Mouse (Mus musculus): ENCODE measurements around the gene Iqgap3.

The Iqgap3 gene

DNA sequence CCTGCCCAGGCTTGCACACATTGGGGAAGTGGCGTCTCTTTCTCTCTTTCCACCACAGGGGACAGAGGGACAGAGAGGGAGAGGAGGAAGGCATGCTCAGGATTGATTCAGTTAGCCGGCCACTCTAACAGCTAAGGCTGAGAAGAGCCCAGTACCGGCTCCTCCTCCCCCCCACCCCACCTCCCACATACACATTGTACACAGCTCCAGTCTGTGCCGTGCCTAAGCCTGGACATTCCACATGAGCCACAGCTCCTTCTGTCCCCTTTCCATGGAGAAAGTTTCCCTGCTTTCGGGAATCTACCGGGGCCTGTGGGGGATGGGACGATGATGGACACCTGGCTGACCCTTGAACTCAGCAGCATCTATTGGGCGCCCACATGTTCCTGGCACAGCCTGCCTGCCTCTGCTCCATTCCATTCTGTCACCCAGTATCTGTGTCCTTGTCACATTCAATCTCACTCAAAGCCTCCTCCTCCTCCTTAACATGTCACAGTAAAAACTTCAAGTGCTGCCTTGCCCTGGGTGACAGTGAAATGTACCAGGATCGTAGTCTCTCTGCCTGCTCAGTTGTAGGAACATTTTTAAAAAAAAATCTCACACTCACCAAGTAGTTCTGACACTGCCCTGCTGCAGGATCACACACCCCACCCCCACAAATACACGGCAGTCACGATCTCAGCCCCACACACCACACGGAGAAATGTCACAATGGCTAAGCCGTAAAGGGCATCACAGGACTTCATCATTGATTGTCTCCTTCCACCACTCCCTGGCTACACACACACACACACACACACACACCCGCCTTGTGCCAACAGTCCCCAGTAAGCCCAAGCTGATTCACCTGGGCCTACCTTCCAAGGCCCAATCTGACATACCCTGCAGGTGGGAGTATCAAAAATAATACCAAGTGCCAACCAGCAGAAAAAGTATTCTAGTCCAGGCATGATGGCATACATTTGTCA lies 39.7 kb downstream of the Iqgap3 start:
- no peak for TF ChIP-seq GATA4 (IDR thresholded peaks at IDR 0.05; ENCODE audit: insufficient replicate concordance, low read length)

DNA sequence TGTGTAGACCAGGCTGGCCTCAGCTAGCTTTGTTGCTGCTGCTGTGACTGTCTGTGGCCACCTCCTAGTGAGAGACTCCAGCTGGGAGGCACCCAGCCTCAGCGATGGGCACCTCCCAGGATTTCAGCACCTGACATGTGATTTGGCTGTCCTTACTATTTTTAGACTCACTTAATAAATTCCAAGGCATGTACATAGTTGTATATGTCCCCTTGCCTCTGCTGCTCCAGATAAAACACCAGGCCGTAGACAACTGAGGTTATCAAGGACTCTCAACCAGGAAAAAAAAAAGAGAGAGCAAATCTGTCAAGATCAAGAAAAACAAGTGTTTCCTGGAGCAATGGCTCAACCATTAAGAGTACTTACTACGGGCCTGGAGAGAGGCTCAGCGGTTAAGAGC lies 43.4 kb downstream of the Iqgap3 start:
- no peak for TF ChIP-seq GATA4 (IDR thresholded peaks at IDR 0.05; ENCODE audit: insufficient replicate concordance, low read length)

DNA sequence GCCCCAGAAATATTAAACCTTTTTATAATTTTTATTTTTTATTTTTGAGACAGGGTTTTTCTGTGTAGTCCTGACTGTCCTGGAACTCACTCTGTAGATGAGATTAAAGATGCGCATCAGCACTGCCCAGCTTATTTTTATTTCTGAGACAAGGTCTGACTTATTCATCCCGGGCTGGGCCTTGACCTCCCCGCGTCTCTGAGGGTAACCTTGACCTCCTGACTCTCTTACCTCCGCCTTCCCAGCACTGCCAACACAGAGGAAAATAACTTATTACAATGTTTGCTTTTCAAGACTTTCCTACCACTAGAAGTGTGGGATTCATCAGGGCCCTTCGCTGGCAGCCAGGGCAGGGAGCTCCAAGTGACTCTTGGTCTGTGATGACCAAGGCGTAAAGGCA lies 44.4 kb downstream of the Iqgap3 start:
- TF ChIP-seq GATA4 (IDR thresholded peaks at IDR 0.05; ENCODE audit: insufficient replicate concordance, low read length), result no peak

DNA sequence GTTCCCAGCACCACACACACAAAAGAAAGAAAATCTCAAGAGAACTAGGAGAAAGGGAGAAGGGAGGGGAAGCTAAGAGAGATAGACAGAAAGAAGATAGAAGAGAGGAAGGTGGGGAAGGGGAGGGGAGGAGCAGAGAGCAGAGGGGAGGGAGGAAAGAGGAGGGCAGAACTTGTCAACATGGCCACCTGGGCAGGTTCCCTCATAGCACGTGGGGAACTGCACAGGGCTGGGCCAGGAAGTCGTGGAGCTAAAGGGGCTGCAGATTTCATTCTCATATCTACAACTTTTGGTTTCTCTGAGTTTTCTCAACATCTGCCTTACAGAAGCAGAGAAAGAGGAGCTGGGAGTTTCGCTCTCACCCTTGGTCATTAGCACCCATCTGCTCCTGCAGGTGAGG lies 45.9 kb downstream of the Iqgap3 start:
- no peak for TF ChIP-seq GATA4 (IDR thresholded peaks at IDR 0.05; ENCODE audit: insufficient replicate concordance, low read length)

DNA sequence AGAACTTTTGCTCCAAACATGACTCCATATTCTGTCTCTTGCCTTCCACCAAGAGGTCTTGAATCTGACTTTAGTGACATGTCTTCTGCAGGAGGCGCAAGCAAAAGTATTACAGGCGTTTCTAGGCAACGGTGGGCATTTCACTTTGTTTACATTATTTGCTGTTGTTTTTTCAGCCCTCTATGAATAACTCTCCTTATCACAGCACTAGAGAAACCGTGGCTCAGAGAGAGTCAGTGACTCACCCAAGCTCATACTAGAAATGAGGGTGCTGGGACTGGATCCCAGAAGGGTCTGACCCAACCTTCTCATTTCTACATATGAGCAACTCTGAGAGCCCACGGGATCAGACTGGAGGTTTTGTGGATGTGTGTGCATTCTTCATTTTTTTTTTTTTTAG lies 46.3 kb downstream of the Iqgap3 start:
- no peak for TF ChIP-seq GATA4 (IDR thresholded peaks at IDR 0.05; ENCODE audit: insufficient replicate concordance, low read length)

DNA sequence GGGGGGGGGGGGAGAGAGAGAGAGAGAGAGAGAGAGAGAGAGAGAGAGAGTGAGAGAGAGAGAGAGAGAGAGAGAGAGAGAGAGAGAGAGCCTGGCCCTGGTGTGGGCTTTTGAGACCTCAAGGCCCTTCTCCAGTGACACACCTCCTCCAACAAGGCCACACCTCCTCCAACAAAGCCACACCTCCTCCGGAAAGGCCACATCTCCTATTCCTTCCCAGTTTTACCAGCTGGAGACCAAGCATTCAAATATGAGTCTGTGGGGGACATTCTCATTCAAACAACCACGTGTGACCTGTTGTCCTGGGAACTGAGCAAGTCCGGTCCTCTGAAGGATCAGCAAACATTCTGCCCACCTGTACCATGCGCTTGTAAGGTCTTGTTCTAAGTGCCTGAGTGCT lies 47.2 kb downstream of the Iqgap3 start:
- no peak for TF ChIP-seq GATA4 (IDR thresholded peaks at IDR 0.05; ENCODE audit: insufficient replicate concordance, low read length)

DNA sequence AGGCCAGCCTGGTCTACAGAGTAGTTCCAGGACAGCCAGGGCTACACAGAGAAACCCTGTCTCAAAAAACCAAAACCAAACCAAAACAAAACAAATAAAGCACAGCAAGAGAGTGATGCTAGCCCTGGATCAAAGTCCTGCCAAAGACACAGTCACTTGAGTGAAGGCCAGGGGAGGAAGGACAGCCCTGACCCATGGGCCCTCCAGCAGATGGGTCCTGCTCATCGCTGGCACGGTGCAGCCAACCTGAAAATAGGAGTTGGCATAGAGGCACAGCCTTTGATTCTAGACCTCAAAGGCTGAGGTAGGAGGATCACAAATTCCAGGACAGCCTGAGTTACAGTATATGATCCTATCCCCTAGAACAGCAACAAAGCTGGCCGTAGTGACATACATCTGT lies 49.3 kb downstream of the Iqgap3 start:
- no peak for TF ChIP-seq GATA4 (IDR thresholded peaks at IDR 0.05; ENCODE audit: insufficient replicate concordance, low read length)

DNA sequence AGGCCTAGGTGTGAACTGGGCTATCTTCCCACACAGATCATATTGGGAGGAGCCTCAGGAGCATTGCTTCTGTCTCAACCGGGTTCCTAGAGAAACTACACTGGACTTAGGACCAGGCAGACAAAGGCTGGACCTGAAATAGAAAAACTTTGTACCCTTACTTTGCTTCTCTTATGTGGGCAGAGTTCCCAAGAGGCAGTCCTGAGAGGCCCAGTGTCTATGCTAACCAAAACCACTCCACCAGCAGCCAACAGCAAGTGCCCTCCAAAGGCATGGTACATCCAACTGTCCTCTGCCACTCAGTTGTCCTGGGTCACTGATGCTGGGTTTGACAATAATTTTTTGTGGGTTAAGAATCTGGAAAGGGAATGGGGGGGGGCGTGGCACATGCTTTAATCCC lies 50.7 kb downstream of the Iqgap3 start:
- TF ChIP-seq GATA4 (IDR thresholded peaks at IDR 0.05; ENCODE audit: insufficient replicate concordance, low read length), result no peak

DNA sequence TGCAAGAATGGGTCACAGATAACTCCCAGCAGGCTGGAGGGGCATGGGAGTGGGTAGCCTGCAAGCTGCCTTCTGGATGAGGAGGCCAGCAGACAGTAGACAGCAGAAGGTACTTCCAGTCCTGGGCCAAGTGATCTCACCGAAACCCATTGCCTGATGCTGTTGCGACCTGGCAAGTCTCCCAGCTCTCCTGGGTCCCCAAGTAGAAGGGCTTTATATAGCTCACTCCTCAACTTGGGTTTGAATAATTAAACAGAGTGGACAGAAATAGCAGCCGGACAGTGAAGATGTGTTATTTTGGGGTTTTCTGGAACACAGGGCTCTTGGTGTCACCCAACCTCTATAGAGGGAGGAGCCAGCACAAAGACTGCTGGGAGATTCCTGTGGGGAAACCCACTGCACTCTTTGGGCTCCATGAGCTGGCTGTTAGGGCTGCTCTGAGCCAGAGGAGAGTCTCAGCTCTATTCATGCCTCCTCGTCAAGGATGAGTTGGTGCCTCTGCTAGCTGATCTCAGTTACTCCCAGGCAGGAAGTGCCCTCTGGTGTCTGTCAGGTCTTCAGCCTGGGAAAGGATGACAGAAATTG lies 51.5 kb downstream of the Iqgap3 start:
- no peak for TF ChIP-seq GATA4 (IDR thresholded peaks at IDR 0.05; ENCODE audit: insufficient replicate concordance, low read length)

DNA sequence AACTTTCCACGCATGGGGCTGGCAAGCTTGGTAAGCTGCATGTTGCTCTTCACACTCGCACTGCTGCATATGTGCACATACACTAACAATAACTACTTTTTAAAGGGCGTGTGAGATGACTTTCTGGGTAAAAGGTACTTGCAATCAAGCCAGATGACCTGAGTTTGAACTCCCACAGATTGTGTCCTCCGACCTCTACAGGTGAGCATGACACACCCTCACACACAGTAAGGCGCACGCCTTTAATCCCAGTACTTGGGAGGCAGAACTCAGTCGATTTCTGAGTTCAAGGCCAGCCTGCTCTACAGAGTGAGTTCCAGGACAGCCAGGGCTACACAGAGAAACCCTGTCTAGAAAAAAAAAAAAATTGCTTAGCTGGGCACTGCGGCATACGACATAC lies 54.6 kb downstream of the Iqgap3 start:
- no peak for TF ChIP-seq GATA4 (IDR thresholded peaks at IDR 0.05; ENCODE audit: insufficient replicate concordance, low read length)

DNA sequence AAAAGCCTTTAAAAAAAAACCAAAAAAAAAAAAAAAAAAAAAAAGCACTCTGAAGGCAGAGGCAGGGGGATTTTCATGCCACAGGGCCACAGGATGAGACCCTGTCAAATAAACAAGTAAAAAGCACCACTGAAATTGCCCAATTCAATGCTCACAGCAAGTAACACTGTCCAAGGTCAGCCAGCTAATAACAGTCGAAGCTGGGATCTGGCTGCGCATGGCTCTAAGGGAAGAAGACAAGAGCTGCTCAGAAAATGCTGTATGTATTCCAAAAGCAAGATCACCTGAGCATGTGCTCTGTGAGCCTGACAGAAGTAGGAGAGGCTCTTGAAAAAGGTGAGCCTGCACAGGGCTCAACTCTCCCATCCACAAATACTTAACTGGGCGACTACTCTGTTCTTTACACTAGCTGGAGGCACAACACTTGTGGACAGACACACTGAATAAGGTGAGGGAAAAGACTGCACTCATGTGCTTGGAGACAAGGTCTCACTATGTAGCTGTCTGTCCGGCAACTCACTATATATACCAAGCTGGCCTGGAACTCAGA lies 55.2 kb downstream of the Iqgap3 start:
- TF ChIP-seq GATA4 (IDR thresholded peaks at IDR 0.05; ENCODE audit: insufficient replicate concordance, low read length), result no peak

DNA sequence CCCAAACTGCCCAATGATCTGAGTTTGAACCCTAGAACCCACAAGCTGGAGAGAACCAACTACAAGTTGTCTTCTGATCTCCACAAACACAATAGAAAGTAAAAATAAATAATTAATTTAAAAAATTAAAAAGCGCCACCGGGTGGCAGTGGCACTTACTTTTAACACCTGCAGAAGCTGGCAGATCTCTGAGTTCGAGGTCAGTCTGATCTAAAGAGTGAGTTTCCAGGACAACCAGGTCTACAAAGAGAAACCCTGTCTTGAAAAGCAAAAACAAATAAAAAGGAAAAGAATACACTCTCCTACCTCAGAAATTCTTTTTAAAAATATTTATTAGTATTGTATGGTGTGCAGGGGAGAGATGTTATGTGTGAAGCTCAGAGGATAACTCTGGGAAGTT lies 56.0 kb downstream of the Iqgap3 start:
- TF ChIP-seq GATA4 (IDR thresholded peaks at IDR 0.05; ENCODE audit: insufficient replicate concordance, low read length), result no peak

DNA sequence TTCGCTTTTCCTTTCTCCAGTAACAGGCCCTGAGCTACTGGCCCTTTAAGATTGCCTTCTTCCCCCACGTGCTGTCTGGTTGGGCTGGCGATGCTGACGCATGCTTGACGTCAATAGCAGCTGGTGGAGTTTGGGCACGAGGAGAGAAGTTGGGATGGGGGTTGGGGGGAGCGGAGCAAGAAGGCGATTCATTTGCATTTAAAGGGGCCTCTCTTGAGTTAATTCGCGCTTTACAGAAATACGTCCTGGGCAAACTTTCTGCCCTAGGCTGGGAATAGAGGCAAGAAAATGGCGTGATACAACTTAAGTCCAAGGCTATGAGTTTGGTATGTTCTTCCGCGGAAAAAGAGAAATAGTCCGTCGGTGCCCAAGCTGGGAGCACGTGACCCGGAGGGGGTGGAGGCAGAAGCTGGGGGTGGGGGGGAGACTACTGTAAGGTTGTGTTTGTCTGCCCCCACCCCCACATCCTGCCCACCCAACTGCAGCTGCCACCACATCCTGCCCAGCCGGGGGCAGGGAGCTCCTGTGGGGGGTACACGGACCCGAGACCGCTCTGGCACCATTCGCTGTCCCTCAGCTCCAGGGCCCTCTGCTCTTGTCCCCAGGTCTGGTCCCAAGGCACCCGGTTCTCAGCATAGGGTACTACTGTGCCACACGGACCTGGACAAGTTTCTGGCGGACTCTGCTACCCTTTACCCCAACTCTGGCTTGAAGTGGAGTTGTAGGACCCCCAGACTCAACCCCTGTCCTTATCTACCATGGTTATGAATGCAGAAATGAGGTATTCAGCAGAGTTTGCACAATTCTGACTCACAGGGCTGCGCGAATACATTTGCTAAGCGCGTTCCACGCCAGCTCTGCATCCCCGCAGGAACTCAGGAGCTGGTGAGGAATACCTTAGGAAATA lies 56.8 kb downstream of the Iqgap3 start:
- TF ChIP-seq GATA4 (IDR thresholded peaks at IDR 0.05; ENCODE audit: insufficient replicate concordance, low read length), result no peak; the same call in 1 of the 2 replicates

DNA sequence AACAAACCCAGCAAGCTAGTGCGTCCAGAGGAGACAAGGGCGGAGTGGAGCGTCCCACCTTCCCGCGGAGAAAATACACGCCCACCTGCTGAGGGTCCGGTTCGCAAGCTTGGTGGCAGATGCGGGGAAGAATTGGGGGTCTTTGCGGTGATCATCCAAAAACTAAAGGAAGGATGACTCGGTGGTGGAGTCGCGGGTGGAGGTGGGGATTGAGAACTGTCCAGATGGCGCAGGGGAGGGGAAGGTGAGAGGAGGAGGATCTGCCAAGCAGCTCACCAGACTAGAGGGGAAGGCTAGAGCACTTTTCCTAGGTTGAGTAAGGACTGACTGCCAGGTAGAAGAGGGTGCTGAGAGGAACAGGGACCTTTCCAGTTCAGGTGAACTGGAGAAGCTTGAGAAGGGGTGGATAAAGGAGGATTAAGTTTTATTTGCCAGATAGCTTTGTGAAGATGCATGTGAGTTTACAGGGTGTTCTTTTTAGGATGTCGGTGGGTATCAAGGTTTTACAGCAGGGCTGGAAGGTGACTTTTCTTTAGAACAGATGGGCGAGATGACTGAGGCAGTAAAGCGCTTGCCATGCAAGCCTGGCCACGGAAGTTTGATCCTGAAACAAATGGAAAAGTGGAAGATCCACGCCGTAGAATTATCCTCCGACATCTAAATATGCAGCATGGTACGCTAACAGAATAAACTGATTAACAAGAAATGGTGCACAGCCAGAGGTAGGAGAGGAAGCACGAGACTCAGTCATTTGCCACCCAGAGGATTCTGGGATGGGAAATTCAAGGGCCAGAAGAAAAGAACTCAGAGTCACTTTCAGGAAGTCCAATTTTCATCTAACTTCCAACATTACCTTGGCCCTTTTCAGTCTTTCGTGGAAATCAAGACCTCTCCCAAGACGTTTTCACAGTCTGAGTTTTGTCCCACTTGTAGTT lies 57.7 kb downstream of the Iqgap3 start:
- TF ChIP-seq GATA4 (IDR thresholded peaks at IDR 0.05; ENCODE audit: insufficient replicate concordance, low read length), result no peak
